In the genomic region with DNA sequence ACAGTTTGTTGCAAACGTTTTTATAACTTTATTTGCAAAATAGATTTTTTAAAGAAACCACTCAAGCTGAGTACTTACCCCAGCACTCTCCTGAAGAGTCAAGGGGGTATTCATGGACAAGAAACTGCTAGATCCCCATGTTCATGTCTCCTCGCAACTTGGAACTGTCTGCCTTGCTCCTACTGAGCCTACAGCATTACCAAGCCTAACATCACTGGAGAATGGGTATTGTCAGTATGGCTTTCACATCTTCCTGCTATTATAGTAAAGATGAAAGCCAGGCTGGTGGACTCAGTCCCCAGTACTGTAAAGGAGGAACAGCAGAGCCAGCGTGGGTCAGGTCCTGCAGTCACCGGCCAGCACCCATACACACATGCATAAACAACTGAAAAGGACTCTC, we compare ENCODE assay signal across 25 mouse cellular contexts. TPM values are rescaled to one million over a fixed set of nuclear protein-coding genes. Genes with fewer than 3 reads are reported as not detected.
DNase-seq lines count a peak whose midpoint lies in the region; TF ChIP-seq lines count a peak whose summit lies in the region.
"Had no signal": no experiment of that assay in that cellular context is flagged by ENCODE, and none has a peak within 500 bp of the region (broad histone marks: within the 10 kb centered on the region; RNA-seq: fewer than 3 reads in every experiment).

A gene (minus strand): TSS at position 101 of the 400 bp plus-strand sequence.

- TF ChIP-seq POLR2A in cortical plate, adult 2 months (IDR thresholded peaks at IDR 0.05; ENCODE audit: extremely low read depth, insufficient read depth, low read length) = no peak

- peaks cover 8% of the 10 kb centered on the region; the same call in 1 of the 2 replicates for H3K36me3 ChIP-seq in heart, embryonic 10.5 days
- H3K36me3 ChIP-seq: midbrain, embryonic 13.5 days had no signal

- no peak within 1 kb of the TSS for H3K4me3 ChIP-seq in heart, embryonic 10.5 days
- no peak within 1 kb of the TSS for H3K4me3 ChIP-seq in cortical plate, adult 2 months (ENCODE audit: insufficient read depth, low read length)
- H3K4me3 ChIP-seq: embryonic facial prominence, embryonic 13.5 days; forebrain, embryonic 13.5 days; gastrocnemius, adult 2 months; heart, embryonic 13.5 days; hindbrain, embryonic 10.5 days; limb, embryonic 12.5 days; liver, embryonic 12.5 days; megakaryocyte, embryonic 14.5 days; midbrain, embryonic 13.5 days had no signal

- H3K4me1 ChIP-seq in heart, embryonic 10.5 days = no peaks in the 10 kb centered on the region
- H3K4me1 ChIP-seq in cortical plate, adult 2 months (ENCODE audit: control insufficient read depth, insufficient read depth, low read length) = no peaks in the 10 kb centered on the region
- H3K4me1 ChIP-seq: embryonic facial prominence, embryonic 13.5 days; forebrain, embryonic 13.5 days; heart, embryonic 13.5 days; hindbrain, embryonic 10.5 days; limb, embryonic 12.5 days; liver, embryonic 12.5 days; megakaryocyte, embryonic 14.5 days; midbrain, embryonic 13.5 days had no signal

- H3K27me3 ChIP-seq in heart, embryonic 10.5 days (ENCODE audit: insufficient read depth, poor library complexity, severe bottlenecking) = no peaks in the 10 kb centered on the region
- H3K27me3 ChIP-seq: embryonic facial prominence, embryonic 13.5 days; forebrain, embryonic 13.5 days; heart, embryonic 13.5 days; limb, embryonic 12.5 days; liver, embryonic 12.5 days; megakaryocyte, embryonic 14.5 days; midbrain, embryonic 13.5 days had no signal

- no peaks in the 10 kb centered on the region for H3K9me3 ChIP-seq in heart, embryonic 10.5 days
- H3K9me3 ChIP-seq: embryonic facial prominence, embryonic 13.5 days; forebrain, embryonic 13.5 days; heart, embryonic 13.5 days; hindbrain, embryonic 10.5 days; limb, embryonic 12.5 days; liver, embryonic 12.5 days; megakaryocyte, embryonic 14.5 days; midbrain, embryonic 13.5 days had no signal

- no peak for DNase-seq in heart, adult 18-20 months
- no peak for DNase-seq in heart, embryonic 10.5 days (ENCODE audit: low spot score)
- no peak for DNase-seq in layer of hippocampus, postnatal 10 days (ENCODE audit: low spot score in 2 of 2)
- DNase-seq in layer of hippocampus, adult 9-11 months = no peak
- DNase-seq in heart, postnatal 36 days = no peak
- no peak for DNase-seq in cerebellum, postnatal 14 days
- DNase-seq: adrenal gland, postnatal 36 days; cerebellum, adult 11 months; cerebellum, postnatal 25 days; embryo, embryonic 11 days; gastrocnemius, adult 2 months; lung, embryonic 14.5 days; thymus, adult 18-20 months had no signal

- WGBS in heart, embryonic 10.5 days = 77% methylated on average over 4 of the region's 4 CpGs

- H3K27ac ChIP-seq in heart, embryonic 10.5 days = no peak within 1 kb of the TSS
- H3K27ac ChIP-seq in cortical plate, adult 2 months (ENCODE audit: insufficient read depth, low read length) = no peak within 1 kb of the TSS
- H3K27ac ChIP-seq: embryonic facial prominence, embryonic 13.5 days; forebrain, embryonic 13.5 days; gastrocnemius, adult 2 months; heart, embryonic 13.5 days; hindbrain, embryonic 10.5 days; kidney, postnatal 0 days; limb, embryonic 12.5 days; liver, embryonic 12.5 days; midbrain, embryonic 13.5 days had no signal

- TF ChIP-seq CTCF in cortical plate, adult 2 months (IDR thresholded peaks at IDR 0.05; ENCODE audit: extremely low read depth, insufficient read depth, low read length) = no peak

- intact Hi-C loops in heart, postnatal 36 days (cut with DNase I) = no loop called here

RNA-seq across cellular contexts. Expression of the gene that starts here (rescaled TPM):
- total RNA-seq in heart, adult 18-20 months (2021) = 10 to 100 TPM; 15.7 to 17.2 TPM
- polyA plus RNA-seq in heart, embryonic 10.5 days (2016; fragmentation: Nextera tagmentation; extraction: Ambion mirVana) = 0.21 and 0.48 TPM in 2 replicates
- 10 to 100 TPM; 14.4 to 14.8 TPM for total RNA-seq in layer of hippocampus, postnatal 10 days (2021)
- polyA plus RNA-seq in cortical plate, adult 2 months (2012; rRNA removed) = 12.3 and 12.4 TPM in 2 replicates
- 10 to 100 TPM; 25.6 to 26.3 TPM for total RNA-seq in heart, postnatal 36 days (2021)
- total RNA-seq: monocyte, adult 5-6 weeks had no signal
- polyA plus RNA-seq: CD4-positive, CD25-positive, alpha-beta regulatory T cell, adult 4 months had no signal
